Mouse (Mus musculus) fibroblast of lung, adult 2 months (primary cell): Measurements from ENCODE around the gene Hsd11b2.

Experiments used
- DNase-seq: peaks from one replicate; pipeline ENCODE4 v3.0.0-alpha.2; 2011; ENCODE audit warnings: low read depth

The Hsd11b2 gene

DNA sequence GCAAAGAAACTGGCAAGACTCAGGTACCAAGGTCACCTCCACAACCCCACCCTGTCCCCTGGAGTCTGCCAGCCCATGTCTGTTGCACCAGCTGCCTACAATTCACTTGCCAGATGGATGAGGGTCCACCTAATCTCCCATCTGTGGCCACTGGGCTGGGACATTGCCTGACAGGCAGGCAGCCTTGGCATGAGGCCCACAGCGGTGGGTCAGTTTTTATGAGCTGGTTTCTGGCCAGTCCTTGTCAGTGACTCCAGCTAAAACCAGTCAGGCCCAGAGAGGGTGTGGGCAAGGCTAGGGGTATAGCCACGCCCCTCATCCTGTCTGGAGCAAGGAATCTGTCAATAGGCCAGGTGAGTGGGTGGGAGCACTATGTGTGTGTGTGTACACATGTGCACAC, 8.6 kb downstream of the Hsd11b2 start:
- DNase-seq = no peak

DNA sequence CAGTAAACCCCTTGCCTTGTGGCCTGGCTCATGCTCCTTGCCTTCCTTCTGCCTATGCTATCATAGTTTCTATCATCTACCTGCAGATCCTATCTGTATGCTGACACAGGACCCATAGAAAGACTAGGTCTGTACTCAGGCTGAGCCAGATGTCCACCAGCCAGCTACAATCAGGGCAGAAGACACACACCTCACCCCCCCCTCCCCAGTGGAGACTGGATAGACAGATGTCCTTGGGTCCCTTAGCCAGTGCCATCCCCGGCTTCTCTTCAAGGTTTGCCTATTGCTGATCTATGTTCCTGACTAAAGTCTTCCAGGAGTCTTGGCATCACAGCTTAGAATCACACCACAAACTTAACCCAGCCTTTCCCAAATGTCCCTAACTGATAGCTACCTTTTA, 9.7 kb downstream of the Hsd11b2 start:
- no peak for DNase-seq

DNA sequence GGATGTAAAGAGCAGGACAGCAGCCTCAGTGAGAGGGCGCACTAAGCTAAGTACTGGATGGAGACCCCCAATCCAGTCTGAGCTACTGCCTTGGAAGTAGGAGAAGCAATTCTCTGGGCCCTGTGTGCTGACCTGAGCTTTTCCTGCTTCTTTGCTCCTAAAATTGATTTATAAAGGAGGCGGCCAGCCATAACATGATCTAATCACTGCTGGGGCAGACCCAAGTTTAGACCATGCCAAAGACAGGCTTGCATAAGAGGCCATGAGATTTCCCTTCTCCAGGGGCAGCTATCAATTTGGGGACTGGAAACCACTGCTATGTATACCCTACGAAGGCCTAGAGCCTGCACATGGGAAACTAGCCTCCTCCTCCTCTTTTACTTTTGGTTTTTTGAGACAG, 10.7 kb downstream of the Hsd11b2 start:
- DNase-seq = no peak

DNA sequence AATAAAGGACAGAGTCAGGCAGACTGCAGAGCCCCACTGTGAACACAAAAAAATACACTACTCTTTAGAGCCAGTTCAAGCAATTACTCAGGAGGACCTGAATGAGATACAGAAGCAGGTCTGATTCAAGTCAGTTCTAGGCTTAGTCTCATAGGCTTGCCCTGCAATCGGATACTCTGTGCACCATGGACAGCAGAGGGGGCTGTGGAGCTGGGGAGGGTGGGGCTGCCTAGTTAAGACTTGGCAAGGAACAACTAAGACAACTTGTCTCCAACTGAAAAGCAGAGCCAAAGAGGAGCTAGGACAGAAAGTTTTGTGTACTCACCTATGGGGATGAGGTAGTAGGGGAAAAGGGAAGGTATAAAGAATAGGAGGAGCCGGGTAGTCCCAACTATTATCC, 13.2 kb downstream of the Hsd11b2 start:
- DNase-seq = peak; percentile 43

DNA sequence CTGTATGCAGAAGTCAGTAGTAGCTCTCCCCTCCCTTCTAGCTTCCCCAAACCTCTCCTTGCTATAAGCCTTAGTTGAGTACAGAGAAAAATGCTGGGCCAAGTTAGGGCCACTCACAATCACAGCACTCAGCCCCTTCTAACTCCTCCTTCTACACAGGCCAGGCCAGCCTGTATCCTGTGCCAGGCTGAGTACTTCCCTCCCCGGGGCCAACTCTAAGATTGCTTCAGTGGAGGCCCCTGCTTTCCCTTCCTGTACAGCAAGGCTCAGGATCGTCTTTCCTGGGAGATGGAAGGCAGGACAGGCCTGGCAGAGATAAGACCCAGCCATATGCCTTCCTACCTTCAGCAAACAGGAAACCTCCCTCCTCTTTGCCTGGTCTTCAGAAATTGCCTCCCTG, 14.9 kb downstream of the Hsd11b2 start:
- no peak for DNase-seq

DNA sequence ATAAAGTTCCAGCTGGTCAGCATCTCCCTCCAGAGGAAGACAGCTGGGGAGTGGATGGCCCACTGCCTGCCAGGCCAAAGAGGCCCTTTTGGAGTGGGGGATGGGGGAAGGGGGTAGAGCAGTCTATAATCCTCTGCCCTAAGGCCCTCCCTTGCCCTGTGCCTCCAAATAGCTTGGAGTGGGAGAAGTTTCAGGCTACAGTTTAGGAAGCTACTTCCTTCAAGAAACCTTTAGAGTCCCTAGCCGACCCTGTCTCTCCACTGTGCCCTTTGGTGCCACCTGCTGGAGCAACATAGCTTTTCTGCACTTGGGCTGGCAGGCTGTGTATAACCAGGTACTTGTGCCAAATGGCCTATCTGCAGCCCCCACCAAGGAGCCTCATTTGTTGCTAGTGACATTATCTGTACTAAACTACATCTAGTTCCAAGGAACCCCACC, 15.4 kb downstream of the Hsd11b2 start:
- DNase-seq = peak; percentile 40

DNA sequence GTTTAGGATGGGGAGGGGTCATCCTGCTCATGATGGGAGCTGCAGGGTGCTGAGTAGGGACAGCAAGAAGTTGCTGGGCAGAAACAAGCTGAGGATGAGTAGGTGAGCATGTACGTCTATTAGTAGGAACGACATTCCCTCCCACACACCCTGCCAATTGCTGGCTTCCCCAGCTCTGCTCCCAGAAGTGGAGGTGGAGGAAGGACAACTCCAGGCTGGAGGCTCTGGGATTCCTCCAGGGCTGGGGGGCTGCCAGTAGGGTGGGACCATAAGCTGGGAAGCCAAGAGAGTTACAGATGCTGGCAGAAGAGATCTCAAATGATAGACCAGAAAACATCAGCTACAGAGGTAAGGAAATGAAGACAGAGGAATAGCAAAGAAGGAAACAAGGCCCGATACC, 18.0 kb downstream of the Hsd11b2 start:
- DNase-seq = no peak

DNA sequence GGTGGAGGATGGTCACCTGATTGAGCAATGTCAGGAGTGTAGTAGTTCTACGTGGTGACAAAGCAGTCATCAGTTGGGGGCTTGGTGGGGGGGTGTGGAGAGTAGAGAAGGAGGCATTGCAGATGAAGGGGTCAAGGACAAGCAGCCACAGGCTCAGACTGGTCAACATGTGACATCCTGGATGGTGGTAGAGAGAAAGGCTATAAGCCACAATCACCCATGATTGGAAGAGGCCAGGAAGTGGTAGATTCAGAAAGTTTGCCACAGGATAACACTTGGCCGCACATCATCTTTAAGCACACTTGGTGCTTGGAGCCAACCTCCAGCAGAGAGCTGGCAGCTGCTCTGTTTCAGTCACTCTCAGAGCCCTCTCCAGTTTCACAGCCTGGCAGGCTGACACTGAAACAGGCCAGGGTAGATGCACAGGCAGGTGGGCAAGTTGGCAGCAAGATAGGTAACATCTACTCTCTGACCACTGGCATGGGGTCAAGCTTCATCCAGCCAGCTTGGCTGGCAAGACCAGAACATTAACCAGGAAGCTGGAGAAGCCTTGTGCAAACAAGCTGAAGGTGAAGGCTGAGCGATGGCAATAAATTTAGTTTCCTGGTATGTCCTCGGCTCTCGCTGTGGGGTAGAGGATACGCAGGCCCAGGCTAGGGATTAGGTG, 18.6 kb downstream of the Hsd11b2 start:
- no peak for DNase-seq

DNA sequence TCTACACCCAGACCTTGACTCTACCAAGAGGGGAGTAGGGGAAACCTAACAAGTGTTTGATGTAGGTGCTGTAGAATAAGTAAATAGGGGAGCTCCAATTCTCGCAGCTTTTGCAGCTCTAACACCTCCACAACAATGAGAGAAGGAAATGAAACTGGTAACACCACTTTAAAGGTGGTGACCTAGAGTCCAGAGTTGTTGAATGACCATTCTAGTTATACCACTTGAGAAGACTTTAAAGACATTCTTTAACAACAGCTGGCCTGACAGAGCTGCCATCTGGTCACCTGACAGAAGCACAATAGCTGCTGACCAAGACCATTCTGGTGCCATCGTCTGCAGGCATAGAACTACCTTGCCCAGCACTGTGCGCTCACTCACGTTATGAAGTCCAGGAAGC, 20.4 kb downstream of the Hsd11b2 start:
- no peak for DNase-seq

DNA sequence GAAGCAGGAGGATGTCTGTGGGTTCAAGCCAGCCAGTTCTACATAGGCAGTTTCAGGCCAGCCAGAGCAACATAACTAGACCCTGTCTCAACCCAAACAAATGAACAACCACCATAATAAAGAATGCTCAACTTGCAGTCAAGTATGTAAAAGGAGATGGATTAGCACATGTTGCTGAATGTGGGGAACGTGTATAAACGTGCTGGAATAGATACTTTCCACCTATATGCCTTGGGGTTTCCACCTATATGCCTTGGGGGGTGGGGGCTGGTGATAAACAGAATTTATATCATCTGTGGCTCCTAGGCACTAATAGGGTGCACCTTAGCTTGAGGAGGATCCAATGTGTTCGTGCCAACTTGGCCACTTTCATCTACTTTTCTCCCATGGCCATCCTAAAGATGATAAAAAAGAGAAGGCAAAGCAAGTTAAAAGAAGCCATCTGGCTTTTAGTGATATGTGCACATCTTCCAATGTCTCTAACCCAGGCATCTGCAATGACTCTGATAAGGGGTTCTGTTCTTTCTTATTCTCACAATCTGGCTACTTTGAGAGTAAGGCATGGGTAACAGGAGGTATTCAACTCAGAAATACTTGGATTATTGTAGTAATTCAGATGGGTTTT, 23.6 kb downstream of the Hsd11b2 start:
- DNase-seq = no peak

DNA sequence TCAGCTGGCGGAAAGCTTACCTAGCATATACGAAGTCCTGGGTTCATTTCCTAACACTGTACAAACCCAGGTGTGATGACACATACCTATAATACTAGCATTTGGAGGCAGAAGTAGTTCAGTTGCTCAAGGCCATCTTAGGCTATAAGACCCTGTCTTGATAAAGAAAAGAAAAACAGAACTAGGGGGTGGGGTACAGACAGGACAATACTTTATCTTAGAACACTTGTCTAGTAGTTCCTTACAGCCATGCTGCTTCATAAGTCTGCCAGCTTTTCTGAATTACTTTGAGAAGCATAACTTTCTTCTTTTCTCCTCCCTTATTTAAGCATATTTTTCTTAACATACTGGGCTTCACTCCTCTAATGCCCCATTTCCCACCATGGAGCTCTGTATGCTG, 24.3 kb downstream of the Hsd11b2 start:
- no peak for DNase-seq

DNA sequence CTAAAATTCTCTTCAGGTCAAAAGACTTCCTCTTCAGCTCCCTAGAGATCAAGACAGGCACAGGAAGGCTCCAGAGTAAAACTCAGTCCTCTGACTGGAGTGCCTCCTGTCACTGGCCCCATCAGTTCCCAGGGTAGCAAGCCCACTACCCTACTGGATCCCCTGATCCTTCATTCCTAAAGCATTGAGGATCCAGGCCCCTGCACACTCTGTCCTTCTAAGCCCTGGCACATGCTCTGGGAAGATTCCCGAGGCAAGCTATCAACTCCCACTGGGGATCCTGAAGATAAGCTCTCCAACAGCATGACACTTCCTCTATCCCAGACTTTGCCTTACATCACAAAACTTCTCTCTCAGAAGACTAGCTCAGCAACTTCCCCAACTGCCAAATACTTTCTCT, 25.1 kb downstream of the Hsd11b2 start:
- no peak for DNase-seq

DNA sequence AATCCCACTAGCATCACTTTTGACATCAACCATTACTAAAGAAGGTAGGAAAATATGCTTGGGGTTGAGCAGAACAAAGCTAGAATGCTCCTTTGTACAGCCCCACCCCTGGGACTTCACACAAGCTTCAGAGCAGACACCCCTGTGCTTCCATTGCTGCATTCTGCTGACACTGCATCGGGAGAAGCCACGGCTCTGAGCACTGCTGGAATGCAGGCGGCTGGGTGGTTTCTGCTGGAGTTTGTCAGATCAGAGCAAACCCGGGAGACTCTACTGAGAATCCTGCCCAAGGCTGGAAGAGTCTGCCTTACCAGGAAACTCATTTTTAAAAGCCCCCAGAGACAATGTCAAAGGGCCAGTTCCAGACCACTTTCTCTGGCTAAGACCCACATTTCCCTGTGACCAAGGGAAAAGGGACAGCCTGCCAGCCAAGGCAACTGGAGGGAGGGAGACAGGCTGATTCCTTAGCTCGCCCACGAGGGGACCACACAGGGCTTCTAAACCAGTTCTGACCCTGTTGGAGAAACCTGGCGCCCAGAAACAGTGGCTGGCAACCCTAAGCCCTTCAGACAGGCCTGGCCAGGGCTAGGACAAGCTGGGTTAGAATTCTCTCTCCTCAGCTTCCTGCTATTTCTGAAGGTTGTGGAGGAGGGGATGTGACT, 26.1 kb downstream of the Hsd11b2 start:
- DNase-seq = no peak

DNA sequence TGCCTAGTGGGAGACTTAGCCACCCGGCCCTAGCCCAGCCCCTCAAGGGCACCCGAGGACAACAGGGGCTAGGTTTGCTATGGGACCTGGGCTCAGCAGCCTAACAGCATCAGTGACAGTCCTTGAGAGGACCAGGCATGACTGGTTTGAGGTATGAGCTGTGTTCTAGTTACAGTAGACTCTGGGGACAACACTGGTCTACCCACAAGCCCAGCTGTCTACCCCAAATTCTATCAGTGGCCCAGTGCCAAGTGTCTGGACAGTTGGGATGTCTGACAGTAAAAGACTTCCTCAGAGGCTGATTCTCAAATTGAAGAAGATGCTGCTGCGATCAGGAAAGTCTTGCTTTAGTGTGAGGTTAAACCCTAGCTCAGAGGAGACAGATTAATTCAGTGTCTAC, 26.7 kb downstream of the Hsd11b2 start:
- no peak for DNase-seq

DNA sequence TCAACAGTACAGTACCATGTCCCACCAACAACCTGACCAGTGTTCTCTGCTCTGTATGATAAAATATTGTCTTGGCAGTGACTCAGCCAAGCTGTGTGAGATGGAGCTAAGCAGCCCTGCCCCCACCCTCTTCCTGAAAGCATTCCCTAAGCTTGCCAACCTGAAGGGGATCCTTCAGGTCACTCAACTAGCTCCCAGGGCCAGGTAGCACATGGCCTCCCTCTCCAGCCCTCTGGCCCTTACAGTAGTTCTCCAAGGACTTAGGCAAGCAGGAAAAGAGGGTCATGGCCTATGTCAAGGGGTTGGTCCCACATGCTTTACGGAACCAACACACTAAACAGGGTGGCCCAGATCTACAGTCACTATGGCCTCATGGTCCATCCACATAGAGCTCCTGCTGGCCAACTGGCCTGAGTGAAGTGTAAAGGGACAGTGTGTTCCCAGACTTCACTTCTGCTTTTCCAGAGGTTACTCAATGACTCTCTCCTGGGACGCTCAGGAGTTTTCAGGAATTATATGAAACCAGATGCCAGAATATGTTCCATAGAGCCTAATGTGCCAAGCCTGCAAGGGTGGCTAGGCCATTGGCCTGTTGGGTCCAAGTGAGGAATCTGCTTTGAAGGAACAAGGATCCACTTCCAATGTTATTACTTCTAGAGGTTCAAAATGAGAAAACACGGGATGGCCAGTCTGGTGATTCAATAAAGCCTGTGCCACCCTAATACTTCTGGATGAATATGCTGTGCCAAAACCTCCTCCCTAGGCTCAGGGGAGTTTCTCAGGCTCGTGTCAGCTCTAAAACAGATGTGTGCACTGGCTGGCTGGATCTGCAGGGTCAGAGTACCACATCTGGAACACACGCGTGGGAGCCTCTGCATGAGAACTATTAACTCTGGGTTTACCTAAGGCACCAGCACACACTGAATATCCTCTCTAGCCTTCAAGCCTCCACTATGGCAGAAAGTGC, 28.1 kb downstream of the Hsd11b2 start:
- peak; percentile 49 for DNase-seq

DNA sequence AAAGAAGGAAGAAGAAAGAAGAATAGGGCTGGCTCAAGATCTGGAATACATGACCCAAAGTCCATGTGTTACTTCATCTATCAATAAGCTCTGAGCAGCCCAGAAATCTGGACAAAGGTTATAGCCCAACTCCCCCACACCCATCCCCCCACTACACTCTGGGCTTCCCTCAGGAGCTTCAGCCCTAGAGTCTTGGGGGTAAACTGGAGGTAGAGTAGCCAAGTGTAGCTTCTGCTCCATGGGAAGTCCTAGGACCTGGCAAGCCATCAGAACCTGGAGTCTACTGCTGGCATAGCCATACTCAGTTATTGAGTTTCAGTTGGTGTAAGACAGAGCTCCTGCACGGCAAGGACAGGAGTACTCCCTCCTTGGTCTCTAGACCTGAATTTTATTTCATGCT, 31.0 kb downstream of the Hsd11b2 start:
- no peak for DNase-seq

DNA sequence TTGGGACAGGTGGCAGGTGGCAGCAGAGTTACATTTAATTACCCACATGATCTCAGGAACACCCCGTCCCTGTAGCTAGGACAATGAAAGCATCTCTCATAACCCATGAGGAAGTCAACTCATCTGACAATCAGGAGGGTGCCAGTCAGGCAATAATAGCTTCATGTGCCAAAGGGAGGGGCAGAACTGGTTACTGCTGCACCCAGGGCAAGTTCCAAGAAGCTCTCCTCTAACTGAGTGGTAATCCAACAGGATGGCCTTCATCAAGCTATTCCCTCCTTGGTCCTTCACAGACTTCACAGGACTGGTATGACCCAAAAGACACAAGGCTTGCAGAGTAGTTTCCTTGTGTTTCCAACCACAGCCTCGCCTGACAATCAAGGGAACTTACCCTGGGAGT, 31.5 kb downstream of the Hsd11b2 start:
- DNase-seq = no peak

DNA sequence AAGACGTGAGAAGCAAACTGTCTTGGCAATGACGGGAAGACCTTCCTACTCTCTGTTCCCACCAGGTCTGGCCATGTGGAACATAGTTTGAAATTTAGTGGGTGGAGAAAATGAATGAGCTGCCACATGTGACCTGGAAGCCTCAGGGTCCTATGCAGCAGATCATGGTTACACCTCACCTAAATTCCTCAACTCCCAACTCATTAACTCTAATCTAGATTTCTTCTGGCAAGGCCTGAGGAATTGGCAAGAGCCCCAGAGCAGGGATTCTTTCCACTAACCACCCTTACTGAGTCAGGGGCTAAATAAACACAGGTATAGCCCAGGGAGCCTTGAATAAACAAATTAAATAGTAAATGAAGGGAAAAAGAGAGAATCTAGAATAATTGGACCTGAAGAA, 33.5 kb downstream of the Hsd11b2 start:
- DNase-seq = no peak

DNA sequence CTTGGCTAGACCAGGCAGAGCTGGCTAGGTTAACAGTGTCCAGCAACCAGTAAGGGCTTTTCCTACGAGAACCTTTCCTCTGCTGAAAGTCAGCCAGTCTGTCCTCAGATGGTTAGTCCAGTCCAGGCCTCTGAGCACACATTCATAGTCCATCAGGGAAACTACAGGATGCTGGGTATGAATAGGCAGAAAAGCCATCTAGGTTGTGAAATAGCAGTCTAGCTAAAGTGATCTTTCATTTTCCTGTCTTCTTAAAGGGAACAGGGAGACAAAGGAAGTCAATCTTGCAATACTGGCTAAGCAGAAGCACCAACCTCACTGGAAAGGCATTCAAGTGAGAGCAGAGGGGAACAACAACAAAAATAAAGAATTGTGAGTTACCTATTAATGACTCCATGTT, 34.3 kb downstream of the Hsd11b2 start:
- peak; percentile 53 for DNase-seq

DNA sequence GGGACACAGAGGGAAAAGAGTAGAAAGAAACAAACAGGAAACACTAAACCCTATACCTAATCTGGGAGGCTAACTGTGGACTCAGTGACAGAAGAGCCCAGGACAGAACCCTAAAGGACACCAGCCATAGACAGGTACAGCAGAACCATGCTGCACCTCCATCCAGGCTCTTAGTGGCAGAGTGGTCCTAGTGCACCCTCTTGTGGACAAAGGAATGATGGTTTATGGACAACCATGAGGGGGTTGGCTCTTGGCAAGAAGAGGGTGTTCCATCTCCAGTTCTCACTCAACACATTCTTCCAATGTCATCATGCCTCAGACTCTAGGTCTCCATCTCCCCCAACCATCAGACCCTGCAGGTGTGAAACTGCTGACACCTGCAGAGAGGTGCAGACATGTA, 35.5 kb downstream of the Hsd11b2 start:
- peak; percentile 46 for DNase-seq

DNA sequence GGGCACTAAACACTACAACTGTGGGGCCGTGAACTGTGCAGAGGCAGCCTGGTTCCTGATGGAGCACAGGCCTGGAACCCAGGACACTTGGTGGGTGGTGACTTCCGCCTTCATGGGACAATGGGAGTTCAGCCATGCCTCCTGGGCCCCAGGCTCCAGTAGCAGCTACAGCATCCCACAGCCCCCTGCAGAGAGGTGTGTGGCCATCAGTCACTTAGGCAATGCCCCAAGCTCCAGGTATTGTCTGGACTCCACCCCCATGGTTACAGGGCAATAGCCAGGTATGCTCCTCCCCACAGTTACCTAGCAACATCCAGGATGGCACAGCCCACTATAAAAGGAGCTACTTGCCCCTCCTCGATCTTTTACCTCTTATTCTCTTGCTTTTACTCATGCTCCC, 36.7 kb downstream of the Hsd11b2 start:
- DNase-seq = no peak

DNA sequence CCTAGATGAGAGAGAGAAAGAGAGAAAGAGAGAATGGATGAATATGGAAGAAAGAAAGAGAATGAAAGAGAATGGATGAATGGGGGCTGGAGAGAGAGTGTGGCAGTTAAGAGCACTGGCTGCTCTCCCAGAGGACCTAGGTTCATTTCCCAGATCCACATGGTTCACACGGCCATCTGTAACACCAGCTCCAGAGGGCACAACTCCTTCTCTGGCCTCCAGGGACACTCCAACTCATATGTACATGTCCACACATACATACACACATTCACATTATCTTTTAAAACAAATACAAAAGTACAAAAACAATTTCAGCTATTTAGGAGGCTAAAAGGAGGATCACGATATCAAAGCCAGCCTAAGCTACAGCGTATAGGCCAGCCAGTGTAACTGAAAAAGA, 44.3 kb downstream of the Hsd11b2 start:
- no peak for DNase-seq

DNA sequence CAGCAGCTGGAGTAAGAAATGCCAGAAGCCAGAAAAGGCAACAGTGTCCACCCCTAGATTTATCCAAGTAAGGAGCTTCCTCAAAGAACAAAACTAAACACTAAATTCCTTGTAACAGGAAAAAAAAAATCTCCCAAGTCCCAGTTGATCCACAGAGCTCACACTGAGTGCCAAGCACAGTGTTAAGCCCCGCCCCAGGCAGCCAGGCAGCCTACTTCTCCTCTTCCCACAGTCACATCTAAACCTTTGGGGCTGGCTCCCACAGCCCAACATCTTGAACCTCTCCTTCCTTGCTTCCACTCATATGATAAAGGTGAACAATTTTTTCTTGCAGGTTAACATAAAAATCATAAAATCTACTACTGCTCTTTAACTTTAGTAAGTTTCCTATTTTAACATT, 45.3 kb downstream of the Hsd11b2 start:
- DNase-seq = no peak
